Mouse (Mus musculus): ENCODE measurements around the gene Prune1.

Prune1 gene

DNA sequence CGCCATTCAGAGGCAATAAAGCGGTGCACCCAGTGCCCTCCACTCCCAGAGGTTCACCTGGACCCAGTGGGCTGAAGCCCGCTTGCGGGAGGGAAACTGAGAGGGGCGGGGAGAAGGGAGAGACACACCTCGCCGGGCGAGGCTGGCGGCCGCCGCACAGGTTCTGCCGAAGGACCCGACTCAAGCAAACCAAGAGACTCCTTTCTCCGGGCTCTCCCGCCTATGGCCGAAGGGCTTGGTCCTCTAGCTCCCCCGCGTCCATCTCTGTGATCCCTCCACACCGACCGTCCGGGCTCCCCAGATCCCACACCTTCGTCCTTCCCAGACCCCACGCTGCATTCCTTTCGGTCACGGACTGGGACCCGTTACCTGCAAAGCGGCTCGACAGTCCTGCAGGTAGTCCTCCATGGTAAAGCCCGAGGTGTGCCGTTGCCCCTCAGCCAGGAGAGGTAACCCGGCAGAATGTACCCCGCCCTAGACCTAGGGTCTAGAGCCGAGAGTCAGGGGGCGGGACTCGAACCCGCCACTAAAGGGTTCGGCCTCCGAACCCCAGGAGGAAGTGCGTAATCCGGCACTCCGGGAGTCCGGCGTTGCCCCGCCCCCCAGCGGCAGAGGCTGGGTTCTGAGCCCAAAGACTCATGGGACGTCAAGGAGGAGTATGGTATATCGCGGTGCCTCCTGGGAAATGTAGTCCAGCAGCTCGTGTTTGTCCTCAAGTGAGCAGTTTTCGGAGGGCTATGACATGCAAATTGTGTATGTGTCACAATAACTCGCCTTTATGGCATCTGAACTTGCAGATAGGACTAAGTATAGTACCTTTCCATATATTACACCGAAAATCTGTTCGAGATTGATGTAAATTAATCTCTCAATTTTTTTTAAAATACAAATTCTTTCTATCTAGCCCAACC, at the start of gene Prune1, which contains the start of gene Mindy1:
TSS of gene Prune1 (minus strand) at position 861 of the 911 bp plus-strand sequence.
TSS of gene Mindy1 (plus strand) at position 130 of the 911 bp plus-strand sequence.
- peak; percentile 99 for DNase-seq

DNA sequence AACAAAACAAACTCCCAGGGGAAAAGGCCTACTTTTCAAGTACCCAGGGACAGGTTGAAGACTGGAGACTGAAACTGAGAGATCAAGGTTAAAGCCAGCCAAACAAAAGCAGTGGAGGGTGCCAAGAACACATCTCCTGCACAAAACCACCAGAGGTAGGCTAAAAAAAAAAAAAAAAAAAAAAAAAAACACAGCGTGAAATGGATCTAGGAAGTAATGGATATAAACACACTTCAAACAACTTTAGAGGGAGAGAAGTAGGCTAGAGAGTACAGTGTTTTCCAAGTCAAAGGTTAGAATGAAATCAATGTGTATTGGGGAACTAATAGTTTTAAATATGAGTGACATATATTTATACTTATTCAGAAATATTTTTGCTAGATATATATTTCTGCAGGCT, 49.7 kb upstream of the Prune1 start:
- DNase-seq, result no peak

GRCm38 (mm10) chr3:95328803-95329404, 47.0 kb upstream of the Prune1 start:
- DNase-seq, result no peak

- DNase-seq, result no peak
Observed at GRCm38 (mm10) chr3:95324454-95325144, 42.7 kb upstream of the Prune1 start.

- peak; percentile 63 for DNase-seq
Observed at GRCm38 (mm10) chr3:95323429-95323828, 41.6 kb upstream of the Prune1 start.

DNA sequence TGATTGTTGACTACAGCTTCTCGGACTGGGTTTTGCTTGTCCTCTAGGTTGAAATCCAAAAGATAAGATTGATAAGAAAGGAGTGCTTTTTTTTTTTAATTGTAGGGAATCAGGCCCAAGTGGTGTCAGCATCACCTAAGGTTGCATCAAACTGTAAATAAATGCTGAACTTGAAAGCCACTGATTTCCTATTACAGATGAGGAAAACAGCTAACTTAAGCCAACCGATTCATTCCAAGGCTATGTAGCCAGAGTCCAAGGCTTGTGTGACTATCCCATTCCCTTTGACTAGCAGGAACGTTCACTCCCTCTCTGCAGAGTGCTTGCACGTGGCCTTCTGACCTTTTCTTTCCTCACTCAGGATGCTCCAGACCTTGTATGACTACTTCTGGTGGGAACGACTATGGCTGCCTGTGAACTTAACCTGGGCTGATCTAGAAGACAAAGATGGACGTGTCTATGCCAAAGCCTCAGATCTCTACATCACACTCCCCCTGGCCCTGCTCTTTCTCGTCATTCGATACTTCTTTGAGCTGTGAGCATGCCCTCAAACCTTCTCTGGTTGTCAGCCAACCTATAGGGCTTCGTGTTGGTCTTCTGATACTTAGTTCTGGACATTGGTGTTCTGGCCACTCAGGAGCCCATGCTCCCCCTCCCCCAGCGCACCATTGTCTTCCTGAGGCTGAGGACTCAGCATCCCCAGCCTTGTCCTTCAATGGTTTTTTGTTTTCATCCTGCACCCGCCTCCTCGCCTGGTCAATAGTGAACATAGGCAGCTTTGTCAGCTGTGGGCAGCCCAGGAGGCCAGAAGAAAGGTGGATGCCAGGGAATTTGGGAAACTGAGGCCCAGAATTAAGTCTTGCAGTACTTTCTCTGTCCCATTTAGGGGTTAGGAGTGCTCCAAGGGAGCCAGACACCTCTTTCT, 38.1 kb upstream of the Prune1 start:
- DNase-seq, result no peak

- DNase-seq, result no peak
Observed at GRCm38 (mm10) chr3:95319110-95319509, 37.2 kb upstream of the Prune1 start.

- peak; percentile 92 for DNase-seq
Observed at GRCm38 (mm10) chr3:95318548-95318947, 36.7 kb upstream of the Prune1 start.

DNA sequence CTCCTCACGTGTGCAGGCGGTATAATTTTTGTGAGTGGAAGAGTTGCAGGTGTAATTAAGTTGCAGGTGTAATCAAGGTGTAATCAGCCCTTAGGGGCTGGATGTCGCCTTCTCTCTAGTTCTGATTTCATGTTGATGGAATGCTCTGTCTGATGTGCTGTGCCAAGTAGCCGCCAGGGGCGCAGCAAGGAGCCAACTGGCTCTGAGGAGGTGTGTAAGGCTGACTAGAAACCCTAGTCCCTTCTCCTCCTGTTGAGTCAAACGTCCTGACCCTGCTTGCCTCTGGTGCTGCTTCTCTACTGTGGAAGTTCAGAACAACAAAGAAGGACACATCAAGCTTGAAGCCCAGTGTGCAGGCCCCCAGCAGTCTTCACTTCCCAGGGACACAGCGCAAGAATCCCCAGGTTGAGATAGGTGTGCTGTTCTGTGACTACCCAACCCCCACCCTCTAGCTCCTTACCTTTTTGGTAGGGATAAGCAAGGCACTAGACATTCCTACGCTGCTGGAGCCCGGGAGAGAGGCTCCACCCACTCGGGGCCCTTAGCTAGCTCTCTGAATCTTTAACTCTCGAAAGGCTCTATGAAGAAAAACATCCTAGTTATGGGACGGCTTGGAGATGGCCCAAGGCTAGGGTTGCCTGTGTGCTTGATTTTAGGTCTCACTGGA, 35.7 kb upstream of the Prune1 start:
- peak; percentile 86 for DNase-seq

DNA sequence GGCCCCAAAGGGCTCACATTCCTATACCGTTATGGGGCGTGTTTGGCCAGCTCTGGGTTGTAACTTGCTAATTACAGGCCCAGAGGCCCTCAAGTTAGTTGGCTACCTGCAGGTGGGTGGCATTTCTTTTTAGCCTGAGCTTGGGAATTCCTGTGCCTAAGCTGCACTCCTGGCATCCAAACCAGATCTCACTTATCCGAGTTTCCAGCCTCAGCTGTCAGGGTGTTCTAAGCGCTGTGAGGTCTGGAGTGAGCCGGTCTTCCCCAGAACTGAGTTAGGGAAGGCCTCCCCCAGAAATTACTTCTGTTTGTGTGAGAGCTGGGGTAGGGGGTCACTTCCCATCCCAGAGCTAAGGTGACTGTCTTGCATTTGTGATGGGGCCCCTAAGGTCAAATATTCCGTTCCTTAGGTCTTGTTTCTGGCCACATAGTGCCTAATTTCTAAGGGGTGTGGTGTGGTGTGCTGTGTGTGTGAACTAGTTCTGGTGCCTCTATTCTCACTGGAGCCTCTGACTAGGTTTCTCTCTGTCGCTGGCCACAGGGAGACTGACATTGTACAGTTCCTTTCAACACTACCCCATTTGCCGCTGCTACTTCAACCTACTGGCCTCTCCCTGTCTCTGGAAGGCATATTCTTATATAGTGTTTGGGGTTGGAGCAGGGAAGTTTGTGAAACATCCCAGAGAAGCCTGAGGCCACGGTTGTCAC, 34.1 kb upstream of the Prune1 start:
- no peak for DNase-seq

DNA sequence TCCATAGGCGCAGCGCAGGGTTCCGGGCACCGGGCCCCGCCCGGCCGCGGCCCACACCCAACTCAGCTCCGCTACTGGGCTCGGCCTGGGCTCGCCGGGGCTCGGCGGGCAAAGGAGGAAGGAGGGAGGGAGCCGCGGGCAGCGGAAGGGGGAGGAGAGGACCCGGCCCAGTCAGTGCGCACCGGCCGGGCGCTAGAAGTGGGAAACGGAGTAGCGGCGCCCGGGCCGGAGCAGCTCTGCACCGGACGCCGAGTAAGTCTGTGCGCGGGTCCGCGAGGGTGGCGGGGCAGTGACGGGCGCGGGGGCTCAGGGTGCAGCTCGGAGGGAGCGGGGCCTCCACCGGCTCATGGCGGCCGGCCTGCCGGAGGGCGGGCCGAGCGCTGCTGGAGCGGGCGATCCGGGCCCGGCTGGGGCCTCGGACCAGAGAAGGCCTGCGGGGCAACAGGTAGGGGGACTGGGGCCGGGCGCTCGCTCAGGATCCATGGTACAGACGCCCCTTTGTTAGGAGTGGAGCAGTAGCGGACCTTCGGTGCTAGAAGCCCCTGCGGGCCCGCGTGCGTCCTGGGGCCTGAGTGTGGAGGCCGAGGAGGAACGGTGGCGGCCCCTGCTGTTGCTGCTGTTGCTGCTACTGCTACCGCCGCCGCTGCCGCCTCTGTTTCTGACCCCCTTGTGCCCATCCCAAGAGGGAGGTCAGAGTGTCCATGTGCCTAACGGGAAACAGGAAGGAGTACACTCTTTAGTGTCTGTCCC, 33.4 kb upstream of the Prune1 start:
- peak; percentile 91 for DNase-seq

- DNase-seq, result no peak
Observed at GRCm38 (mm10) chr3:95314486-95315093, 32.7 kb upstream of the Prune1 start, which contains the start of gene Cers2. Gene Cers2, plus strand, starts transcription at chr3:95314791.

GRCm38 (mm10) chr3:95314075-95314474, 32.2 kb upstream of the Prune1 start:
- no peak for DNase-seq

- DNase-seq, result no peak
Observed at GRCm38 (mm10) chr3:95313476-95313875, 31.6 kb upstream of the Prune1 start.

GRCm38 (mm10) chr3:95312623-95313022, 30.7 kb upstream of the Prune1 start:
- DNase-seq, result no peak

DNA sequence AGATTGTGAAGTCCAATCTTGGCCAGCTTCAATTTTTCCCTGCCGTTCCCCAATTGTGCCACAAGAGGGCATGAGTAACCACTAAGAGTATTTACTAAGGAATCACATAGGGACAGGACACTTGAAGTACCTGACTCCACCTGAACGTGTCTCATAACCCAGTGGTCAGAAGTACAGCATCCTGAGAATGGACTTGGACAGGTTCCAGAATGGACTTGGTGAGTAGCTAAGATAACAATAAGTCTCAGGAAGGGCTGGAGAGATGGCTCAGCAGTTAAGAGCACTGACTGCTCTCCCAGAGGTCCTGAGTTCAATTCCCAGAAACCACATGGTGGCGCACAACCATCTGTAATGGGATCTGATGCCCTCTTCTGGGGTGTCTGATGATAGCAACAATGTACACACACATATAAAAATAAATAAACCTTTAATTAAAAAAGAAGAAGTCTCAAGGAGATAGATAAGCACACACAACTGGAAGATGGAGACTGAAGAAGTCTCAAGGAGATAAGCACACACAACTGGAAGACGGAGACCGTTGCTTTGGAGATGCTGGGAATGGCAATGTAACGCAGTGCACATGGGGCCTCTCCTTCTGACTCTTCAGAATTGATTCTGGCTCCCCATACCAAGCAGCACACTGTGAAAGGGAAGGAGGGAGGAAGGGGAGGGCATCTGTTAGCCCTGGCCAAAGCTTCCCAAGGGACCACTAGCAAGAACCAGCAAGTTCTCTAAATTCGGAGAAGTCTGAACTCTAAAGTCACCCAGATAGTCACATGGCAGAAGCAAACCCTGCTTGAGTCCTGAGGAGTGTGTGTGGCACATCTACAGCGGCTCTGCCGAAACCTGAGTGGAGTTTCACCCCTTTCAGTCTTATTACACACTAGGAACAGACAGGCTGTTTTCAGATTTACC, 29.3 kb upstream of the Prune1 start:
- peak; percentile 92 for DNase-seq

- no peak for DNase-seq
Observed at GRCm38 (mm10) chr3:95310496-95310895, 28.6 kb upstream of the Prune1 start.

- DNase-seq, result no peak
Observed at GRCm38 (mm10) chr3:95307100-95307499, 25.2 kb upstream of the Prune1 start, which contains the start of gene Anxa9. Gene Anxa9, minus strand, starts transcription at chr3:95307176.

DNA sequence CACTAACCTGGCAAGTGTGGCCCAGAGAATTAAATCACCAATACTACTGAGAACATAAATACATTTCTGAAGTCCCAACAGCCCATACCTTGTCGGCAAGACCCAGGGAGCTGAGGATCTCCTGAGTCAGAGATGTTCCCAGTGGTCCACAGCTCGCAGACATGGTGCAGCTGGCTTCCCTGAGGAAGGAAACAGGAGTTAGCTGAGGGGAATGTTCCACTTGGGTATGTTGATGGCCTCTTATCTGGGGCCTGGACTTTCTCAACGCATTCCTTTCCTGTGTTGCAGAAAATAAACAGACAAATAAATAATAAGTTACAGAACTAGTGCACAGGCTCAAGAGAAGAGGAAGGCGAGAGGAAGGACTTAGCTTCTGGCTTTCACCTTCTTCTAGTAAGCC, 24.4 kb upstream of the Prune1 start:
- DNase-seq, result no peak

All from kidney, adult 9 months (tissue).